Mouse (Mus musculus) large intestine, adult 2 months (tissue): ENCODE data around the gene Fkbp6. TPM values are rescaled to one million over a fixed set of nuclear protein-coding genes. Genes with fewer than 3 reads are reported as not detected.

Source experiments
- DNase-seq: peaks from one replicate; pipeline ENCODE4 v3.0.0-alpha.2; 2012; ENCODE audit warnings: low read depth, low spot score
- WGBS: fragments of 180-500 bp; shearing (Covaris S2); methylation state at CpG from one replicate; pipeline ENCODE4 v1.1.7; 2018; 5-methylcytosine and 5-hydroxymethylcytosine counted together
- polyA plus RNA-seq: library from polyadenylated mRNA; depleted of rRNA; stranded (reverse); fragments of >200 nt; gene quantifications from 2 replicates; pipeline ENCODE4 v1.2.3, GENCODE M21; 2012; rRNA removed

Gene Fkbp6
- polyA plus RNA-seq, 1 experiment: not detected

DNA sequence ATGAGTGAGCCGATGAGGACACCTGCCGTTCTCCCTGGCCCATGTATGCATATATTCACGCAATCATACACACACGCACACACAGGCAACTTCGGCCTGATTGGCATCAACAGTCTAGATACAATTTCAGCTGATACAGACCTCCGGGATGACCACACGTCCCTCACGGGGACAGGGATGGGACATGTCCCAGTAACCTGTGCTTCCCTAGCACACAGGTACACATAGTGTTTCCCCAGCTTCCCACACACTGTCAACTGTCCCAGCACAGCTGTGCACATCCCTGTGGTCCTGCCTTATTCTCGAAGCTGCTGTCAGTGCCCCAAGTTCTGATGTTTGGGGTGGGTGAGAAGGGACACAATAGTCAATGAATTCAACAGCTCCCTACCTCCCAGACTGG lies 102.5 kb downstream of the Fkbp6 start:
- DNase-seq: no peak
- 75% methylated on average over 9 of the region's 9 CpGs for WGBS

DNA sequence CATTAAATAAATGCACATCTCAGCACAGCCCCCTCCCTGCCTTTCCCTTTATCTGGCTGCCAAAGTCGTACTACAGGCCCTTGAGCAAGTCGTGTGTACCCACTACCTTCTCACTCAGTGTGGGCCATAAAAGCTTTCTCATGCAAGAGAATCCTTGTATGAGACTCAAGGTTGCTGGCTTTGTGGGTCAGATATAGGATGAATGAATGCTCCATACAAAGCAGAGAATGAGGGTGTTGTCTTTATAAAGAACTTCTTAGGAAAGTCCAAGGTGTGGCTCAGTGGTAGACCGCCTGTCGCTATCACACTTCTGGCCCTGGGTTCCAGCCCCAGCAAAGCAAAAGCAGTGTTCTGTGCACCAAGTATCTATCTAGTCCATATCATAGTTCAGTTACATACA lies 103.3 kb downstream of the Fkbp6 start:
- no peak for DNase-seq
- WGBS: 56% methylated on average over 4 of the region's 4 CpGs

DNA sequence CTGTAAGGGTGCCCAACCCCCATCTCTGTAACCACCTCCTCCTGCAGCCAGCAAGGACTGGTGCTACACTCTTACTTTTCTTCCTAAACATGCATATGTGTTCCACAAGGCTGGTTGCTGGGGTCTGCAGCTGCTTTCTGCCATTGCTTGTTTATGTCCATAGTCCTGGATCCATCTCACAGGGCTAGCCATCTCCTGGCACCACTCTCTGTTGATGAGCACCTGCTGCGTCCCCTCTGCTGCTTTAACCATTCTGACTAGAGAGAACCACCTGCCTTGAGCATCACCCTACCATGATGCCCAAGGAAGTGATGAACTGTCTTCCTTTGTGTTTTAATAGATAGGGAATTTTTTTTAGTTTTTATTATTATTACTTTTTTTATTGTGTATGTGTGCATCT lies 106.7 kb downstream of the Fkbp6 start:
- DNase-seq: no peak
- 89% methylated on average over 1 of the region's 1 CpGs for WGBS

DNA sequence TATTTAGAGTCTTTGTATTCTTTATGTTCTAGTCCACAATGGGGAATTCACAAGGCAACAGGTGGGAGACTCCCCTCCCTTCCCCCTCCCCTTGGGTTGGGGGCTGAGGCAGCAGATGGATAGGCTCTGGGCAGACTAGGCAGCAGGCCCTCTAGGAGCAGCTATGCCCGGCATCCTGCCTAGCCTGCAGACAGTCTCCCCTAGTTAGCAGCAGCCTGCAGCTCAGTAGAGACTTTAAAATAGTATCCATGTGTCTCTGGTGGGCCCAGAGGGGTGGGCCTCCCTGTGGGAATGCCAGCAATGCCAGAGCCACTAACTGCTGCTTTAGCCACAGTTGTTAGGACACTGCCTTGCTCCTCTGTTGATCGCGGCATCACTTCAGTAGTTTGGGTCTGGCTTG lies 107.2 kb downstream of the Fkbp6 start:
- WGBS: 94% methylated on average over 3 of the region's 3 CpGs
- no peak for DNase-seq

DNA sequence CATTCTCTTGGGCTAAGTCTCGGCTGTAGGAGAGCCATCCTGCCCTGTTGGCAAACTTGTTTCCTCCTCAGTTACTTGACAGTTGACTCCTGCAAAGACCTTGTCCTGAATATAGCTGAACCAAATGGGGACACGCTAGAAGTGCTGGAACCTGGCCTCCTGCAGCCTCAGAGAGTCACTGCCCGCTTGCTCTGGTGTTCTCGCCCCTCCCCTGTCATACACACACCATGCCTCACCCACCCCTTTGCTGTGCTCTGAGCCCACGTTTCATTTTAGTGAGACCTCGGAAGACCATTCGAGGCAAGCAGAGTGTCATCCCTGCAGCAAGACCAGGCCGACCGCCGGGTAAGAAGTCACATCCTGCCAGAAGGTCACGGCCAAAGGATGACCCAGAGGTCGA lies 107.7 kb downstream of the Fkbp6 start:
- no peak for DNase-seq
- 83% methylated on average over 12 of the region's 12 CpGs for WGBS

Other genes starting within 250 kb of the Fkbp6 start
- gene Tbl2, start 200.4 kb downstream of the Fkbp6 start, polyA plus RNA-seq: 8.9 and 11.7 TPM in 2 replicates
- gene Bcl7b, start 181.8 kb downstream of the Fkbp6 start, polyA plus RNA-seq: 26.3 and 28.4 TPM in 2 replicates
- gene Baz1b, start 162.8 kb downstream of the Fkbp6 start, polyA plus RNA-seq: 16.2 and 19.7 TPM in 2 replicates
- gene Fzd9, start 98.8 kb downstream of the Fkbp6 start, polyA plus RNA-seq: 2.8 and 3.7 TPM in 2 replicates
- not detected in 2 replicates for gene Trim50, start 3.3 kb upstream of the Fkbp6 start, polyA plus RNA-seq
- gene Nsun5, start 19.9 kb upstream of the Fkbp6 start, polyA plus RNA-seq: 23.1 and 25.2 TPM in 2 replicates
- gene Pom121, start 44.5 kb upstream of the Fkbp6 start, polyA plus RNA-seq: 13.7 and 14.7 TPM in 2 replicates
- gene Hip1, start 195.1 kb upstream of the Fkbp6 start, polyA plus RNA-seq: 4.1 and 7.6 TPM in 2 replicates
- not detected in 2 replicates for gene Ccl26, start 213.5 kb upstream of the Fkbp6 start, polyA plus RNA-seq
- gene Ccl24, start 223.0 kb upstream of the Fkbp6 start, polyA plus RNA-seq: 0.30 and 2.4 TPM in 2 replicates